Mouse (Mus musculus): Measurements from ENCODE around the gene Trmt61a. TPM values are rescaled to one million over a fixed set of nuclear protein-coding genes. Genes with fewer than 3 reads are reported as not detected.

The Trmt61a gene
- polyA plus RNA-seq, 1 experiment from 2014 or later: 10.4 TPM

- WGBS: 81% methylated on average over 13 of the region's 13 CpGs
- ATAC-seq (replicated peaks): no peak
Measured at GRCm38 (mm10) chr12:111666380-111666779, 11.5 kb upstream of the Trmt61a start.

GRCm38 (mm10) chr12:111667421-111667820, 10.5 kb upstream of the Trmt61a start:
- Histone ChIP-seq H3K36me3 (replicated peaks) (0 out of 2 replicates have a peak, but pooled peaks cover 5% of the 10 kb centered on the region), H3K27ac (no peak overlapping the region), H3K9ac (no peak overlapping the region), H3K4me3 (no peak overlapping the region), H3K4me1 (peaks cover 30% of the 10 kb centered on the region), H3K4me2 (no peak overlapping the region), H3K27me3 (replicated peaks) (no peaks in the 10 kb centered on the region), H3K9me3 (no peaks in the 10 kb centered on the region)
- ATAC-seq (replicated peaks): no peak
- 93% methylated on average over 5 of the region's 5 CpGs for WGBS

More at GRCm38 (mm10) chr12:111666380-111666779, 11.5 kb upstream of the Trmt61a start:
- no peaks in the 10 kb centered on the region for H3K27me3 ChIP-seq (replicated peaks)
- H3K4me1 ChIP-seq: peaks cover 30% of the 10 kb centered on the region
- no peak overlapping the region for H3K4me2 ChIP-seq
- no peaks in the 10 kb centered on the region for H3K9me3 ChIP-seq
- H3K9ac ChIP-seq: no peak overlapping the region
- no peak overlapping the region for H3K4me3 ChIP-seq
- H3K27ac ChIP-seq: no peak overlapping the region
- H3K36me3 ChIP-seq (replicated peaks): 0 out of 2 replicates have a peak, but pooled peaks cover 5% of the 10 kb centered on the region

DNA sequence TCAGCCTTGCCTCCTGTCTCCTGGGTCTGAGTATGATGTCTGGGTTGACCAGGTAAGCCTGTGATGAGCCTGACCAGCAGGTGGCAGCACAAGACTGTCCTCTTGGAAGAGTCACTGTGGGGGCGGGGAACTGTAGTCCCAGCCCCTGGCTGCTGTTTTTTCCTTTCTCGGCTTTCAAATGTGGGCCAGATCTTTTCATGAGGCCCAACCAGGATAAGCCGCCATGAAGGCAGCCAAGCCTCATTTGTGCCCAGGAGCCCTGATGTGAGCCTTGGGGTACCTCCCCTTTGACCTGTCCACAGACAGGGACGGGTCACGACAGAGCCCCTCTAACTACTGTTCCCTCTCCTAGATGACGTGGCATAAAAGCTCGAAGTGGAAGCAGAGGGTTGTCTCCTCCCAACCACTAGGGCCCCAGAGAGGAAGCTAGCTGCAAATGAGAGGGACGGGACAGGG, 9.4 kb upstream of the Trmt61a start:
- Histone ChIP-seq H3K4me1 (peaks cover 37% of the 10 kb centered on the region), H3K27me3 (replicated peaks) (no peaks in the 10 kb centered on the region), H3K9ac (peak overlapping the region; percentile 22; the same call in 1 of the 2 replicates), H3K4me3 (peak overlapping the region; percentile 84), H3K27ac (peak overlapping the region; percentile 81), H3K36me3 (replicated peaks) (0 out of 2 replicates have a peak, but pooled peaks cover 5% of the 10 kb centered on the region), H3K4me2 (peak overlapping the region; percentile 74), H3K9me3 (no peaks in the 10 kb centered on the region)
- WGBS: 0% methylated on average over 8 of the region's 8 CpGs
- peak; percentile 51 for ATAC-seq (replicated peaks)

DNA sequence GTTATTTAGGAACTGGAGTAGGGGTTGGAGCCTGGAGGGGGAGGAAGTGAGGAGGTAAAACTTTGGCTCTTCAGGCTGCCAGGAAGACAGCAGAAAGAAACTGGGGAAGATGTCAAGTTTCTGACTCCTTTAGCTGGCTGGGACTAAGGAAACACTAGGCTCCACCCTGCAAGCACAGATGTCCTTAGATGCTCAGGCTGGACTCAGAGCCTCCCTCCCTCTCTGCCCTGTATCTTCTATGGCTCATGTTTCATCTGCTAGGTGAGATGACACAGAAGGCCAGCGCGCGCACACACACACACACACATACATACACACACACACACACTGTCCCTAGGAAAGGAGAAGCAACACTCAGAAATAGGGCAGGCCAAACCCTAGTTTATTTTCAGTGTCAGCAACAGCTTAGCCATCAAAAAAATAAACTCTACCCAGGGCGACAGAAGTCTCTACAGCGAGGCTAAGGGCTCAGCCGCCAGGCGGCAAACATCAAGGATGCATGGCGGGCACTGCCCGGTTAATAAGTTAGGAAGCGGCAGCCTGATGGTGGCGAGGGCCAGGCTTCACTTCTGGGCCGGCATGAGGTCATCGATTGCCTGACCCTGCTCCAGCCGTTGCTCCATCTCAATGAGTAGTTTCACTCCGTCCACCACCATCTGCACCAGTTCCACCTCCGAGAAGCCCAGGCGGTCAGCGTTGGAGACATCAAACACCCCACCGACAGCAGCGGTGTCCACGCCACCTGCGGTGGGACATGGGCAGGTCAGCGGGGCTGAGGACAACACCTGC, 8.7 kb upstream of the Trmt61a start:
- Histone ChIP-seq H3K4me1 (peaks cover 37% of the 10 kb centered on the region), H3K4me3 (peak overlapping the region; percentile 84), H3K4me2 (peak overlapping the region; percentile 74), H3K36me3 (replicated peaks) (0 out of 2 replicates have a peak, but pooled peaks cover 5% of the 10 kb centered on the region), H3K9ac (peak overlapping the region; percentile 22), H3K27ac (peak overlapping the region; percentile 81), H3K9me3 (no peaks in the 10 kb centered on the region), H3K27me3 (replicated peaks) (no peaks in the 10 kb centered on the region)
- ATAC-seq (replicated peaks): no peak
- 45% methylated on average over 23 of the region's 23 CpGs for WGBS

- Histone ChIP-seq H3K4me3 (peak overlapping the region; percentile 84), H3K4me2 (peak overlapping the region; percentile 74), H3K27me3 (replicated peaks) (no peaks in the 10 kb centered on the region), H3K9me3 (no peaks in the 10 kb centered on the region), H3K27ac (peak overlapping the region; percentile 93; the same call in 1 of the 2 replicates), H3K4me1 (peaks cover 37% of the 10 kb centered on the region), H3K9ac (peak overlapping the region; percentile 98; the same call in 1 of the 2 replicates), H3K36me3 (replicated peaks) (0 out of 2 replicates have a peak, but pooled peaks cover 5% of the 10 kb centered on the region)
- WGBS: 35% methylated on average over 8 of the region's 8 CpGs
- no peak for ATAC-seq (replicated peaks)
Measured at GRCm38 (mm10) chr12:111669961-111670360, 7.9 kb upstream of the Trmt61a start.

GRCm38 (mm10) chr12:111670371-111670971, 7.4 kb upstream of the Trmt61a start:
- H3K27ac ChIP-seq: peak overlapping the region; percentile 93
- no peak for ATAC-seq (replicated peaks)
- peak overlapping the region; percentile 74 for H3K4me2 ChIP-seq
- H3K9ac ChIP-seq: peak overlapping the region; percentile 98
- H3K36me3 ChIP-seq (replicated peaks): 0 out of 2 replicates have a peak, but pooled peaks cover 5% of the 10 kb centered on the region
- peaks cover 37% of the 10 kb centered on the region for H3K4me1 ChIP-seq
- H3K4me3 ChIP-seq: peak overlapping the region; percentile 84
- WGBS: 2% methylated on average over 29 of the region's 29 CpGs
- H3K27me3 ChIP-seq (replicated peaks): no peaks in the 10 kb centered on the region
- H3K9me3 ChIP-seq: no peaks in the 10 kb centered on the region

GRCm38 (mm10) chr12:111670976-111671375, 6.9 kb upstream of the Trmt61a start:
- peak; percentile 6 for ATAC-seq (replicated peaks)
- Histone ChIP-seq H3K4me1 (peaks cover 37% of the 10 kb centered on the region), H3K9ac (peak overlapping the region; percentile 98), H3K27me3 (replicated peaks) (no peaks in the 10 kb centered on the region), H3K36me3 (replicated peaks) (0 out of 2 replicates have a peak, but pooled peaks cover 5% of the 10 kb centered on the region), H3K9me3 (no peaks in the 10 kb centered on the region), H3K4me3 (peak overlapping the region; percentile 84), H3K4me2 (peak overlapping the region; percentile 74), H3K27ac (peak overlapping the region; percentile 93)
- under 1% methylated on average over 35 of the region's 35 CpGs for WGBS

DNA sequence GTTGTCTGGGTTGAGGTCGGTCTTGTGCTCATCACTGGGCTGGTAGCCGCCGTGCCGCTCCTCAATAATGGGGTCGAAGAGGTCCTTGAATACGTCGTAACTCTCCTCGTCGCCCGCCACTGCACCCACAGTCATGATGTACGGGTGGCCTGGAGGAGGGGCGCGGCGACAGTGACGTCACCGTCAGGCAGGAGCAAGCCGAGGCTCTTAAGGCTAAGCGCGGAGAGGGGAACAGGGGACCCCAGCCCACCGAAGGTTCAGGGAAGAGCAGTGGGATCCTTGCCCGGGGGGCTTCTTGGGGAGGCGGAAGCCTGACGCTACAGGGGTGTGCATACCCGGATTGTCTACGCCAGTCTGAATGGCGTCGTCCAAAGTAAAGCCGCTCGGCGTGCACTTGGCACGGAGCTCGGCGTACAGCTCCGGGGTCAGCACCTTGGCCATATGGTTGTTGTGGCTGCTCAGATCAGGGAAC, 6.4 kb upstream of the Trmt61a start:
- peak; percentile 74 for ATAC-seq (replicated peaks)
- H3K36me3 ChIP-seq (replicated peaks): 0 out of 2 replicates have a peak, but pooled peaks cover 5% of the 10 kb centered on the region
- H3K4me1 ChIP-seq: peaks cover 37% of the 10 kb centered on the region
- peak overlapping the region; percentile 74 for H3K4me2 ChIP-seq
- H3K4me3 ChIP-seq: peak overlapping the region; percentile 84
- H3K27me3 ChIP-seq (replicated peaks): no peaks in the 10 kb centered on the region
- peak overlapping the region; percentile 98 for H3K9ac ChIP-seq
- H3K27ac ChIP-seq: peak overlapping the region; percentile 93
- WGBS: under 1% methylated on average over 34 of the region's 34 CpGs
- no peaks in the 10 kb centered on the region for H3K9me3 ChIP-seq

- Histone ChIP-seq H3K27me3 (replicated peaks) (no peaks in the 10 kb centered on the region), H3K9me3 (no peaks in the 10 kb centered on the region), H3K4me1 (peaks cover 41% of the 10 kb centered on the region), H3K27ac (peak within 1 kb of the TSS; percentile 93), H3K9ac (peak within 1 kb of the TSS; percentile 98), H3K4me3 (peak within 1 kb of the TSS; percentile 84), H3K4me2 (peak within 1 kb of the TSS; percentile 74), H3K36me3 (replicated peaks) (0 out of 2 replicates have a peak, but pooled peaks cover 5% of the 10 kb centered on the region)
- WGBS: under 1% methylated on average over 31 of the region's 31 CpGs
- peak; percentile 88 for ATAC-seq (replicated peaks)
Measured at GRCm38 (mm10) chr12:111672176-111672575, 5.7 kb upstream of the Trmt61a start, which contains the start of gene Ckb. Gene Ckb, minus strand, starts transcription at chr12:111672338.

- Histone ChIP-seq H3K27me3 (replicated peaks) (no peaks in the 10 kb centered on the region), H3K4me1 (peaks cover 45% of the 10 kb centered on the region), H3K9me3 (no peaks in the 10 kb centered on the region), H3K9ac (peak overlapping the region; percentile 98), H3K27ac (peak overlapping the region; percentile 93), H3K36me3 (replicated peaks) (0 out of 2 replicates have a peak, but pooled peaks cover 5% of the 10 kb centered on the region), H3K4me3 (peak overlapping the region; percentile 84), H3K4me2 (peak overlapping the region; percentile 74)
- WGBS: 8% methylated on average over 12 of the region's 12 CpGs
- ATAC-seq (replicated peaks): peak; percentile 26
Measured at GRCm38 (mm10) chr12:111672581-111672980, 5.3 kb upstream of the Trmt61a start.

- Histone ChIP-seq H3K36me3 (replicated peaks) (0 out of 2 replicates have a peak, but pooled peaks cover 3% of the 10 kb centered on the region), H3K9me3 (no peaks in the 10 kb centered on the region), H3K4me1 (peaks cover 42% of the 10 kb centered on the region), H3K4me3 (no peak overlapping the region), H3K27me3 (replicated peaks) (no peaks in the 10 kb centered on the region), H3K4me2 (no peak overlapping the region), H3K27ac (no peak overlapping the region), H3K9ac (no peak overlapping the region)
- no peak for ATAC-seq (replicated peaks)
- 60% methylated on average over 2 of the region's 2 CpGs for WGBS
Measured at GRCm38 (mm10) chr12:111674850-111675486, 2.9 kb upstream of the Trmt61a start.
